16 mouse cellular contexts compared by ENCODE assay signal in the genomic region with DNA sequence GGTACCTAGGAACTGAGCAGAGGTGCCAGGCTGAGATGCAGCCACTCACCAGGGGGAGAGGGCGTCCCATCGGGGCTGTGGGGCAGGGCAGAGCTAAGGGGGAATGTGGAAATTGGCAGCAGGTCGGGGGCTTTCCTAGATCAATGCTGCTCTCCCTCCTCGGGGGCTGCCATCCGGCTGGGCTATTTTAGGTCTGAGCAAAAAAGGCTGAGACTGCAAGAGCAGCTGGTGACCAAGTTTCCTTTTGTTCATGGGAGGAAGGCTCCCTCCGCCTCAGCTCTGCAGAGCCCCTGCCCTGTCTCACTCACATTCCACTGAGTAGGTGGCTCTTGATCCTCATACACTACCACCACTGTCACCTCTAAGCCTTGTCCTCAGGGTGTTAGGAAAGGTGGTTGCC. TPM values are rescaled to one million over a fixed set of nuclear protein-coding genes. Genes with fewer than 3 reads are reported as not detected.
DNase-seq lines count a peak whose midpoint lies in the region; ATAC-seq and TF ChIP-seq lines count a peak whose summit lies in the region.
"Had no signal": no experiment of that assay in that cellular context is flagged by ENCODE, and none has a peak within 500 bp of the region (broad histone marks: within the 10 kb centered on the region; RNA-seq: fewer than 3 reads in every experiment).

No protein-coding gene starts in this region.

- H3K27ac ChIP-seq in heart, embryonic 10.5 days = peak overlapping the region; percentile 73
- peak overlapping the region; percentile 95 for H3K27ac ChIP-seq in left cerebral cortex, adult 2 months
- H3K27ac ChIP-seq in cortical plate, adult 2 months (ENCODE audit: insufficient read depth, low read length) = peak overlapping the region; percentile 68
- H3K27ac ChIP-seq in kidney, embryonic 16.5 days (ENCODE audit: low read length) = no peak overlapping the region
- H3K27ac ChIP-seq: stomach, postnatal 0 days had no signal

- DNase-seq in heart, embryonic 10.5 days (ENCODE audit: low spot score) = no peak
- no peak for DNase-seq in heart, adult 18-20 months
- no peak for DNase-seq in left cerebral cortex, adult 2 months (ENCODE audit: extremely low spot score in 1 of 2, low spot score in 2 of 2)
- no peak for DNase-seq in left cerebral cortex, adult 8-10 months (ENCODE audit: low spot score in 2 of 2)
- peak; percentile 65 for DNase-seq in right cerebral cortex, postnatal 25 days
- no peak for DNase-seq in adrenal gland, postnatal 36 days
- DNase-seq: B cell, adult 2 months; cerebellum, adult 9-10 months; gastrocnemius, postnatal 14 days; kidney, adult 18-20 months; lung, postnatal 4 days had no signal

- H3K36me3 ChIP-seq in heart, embryonic 10.5 days = peaks cover 54% of the 10 kb centered on the region
- H3K36me3 ChIP-seq in kidney, embryonic 16.5 days (ENCODE audit: insufficient read depth, low read length) = peaks cover 14% of the 10 kb centered on the region

- TF ChIP-seq POLR2A in cortical plate, adult 2 months (IDR thresholded peaks at IDR 0.05; ENCODE audit: extremely low read depth, insufficient read depth, low read length) = no peak

- H3K9ac ChIP-seq in kidney, embryonic 16.5 days (replicated peaks; ENCODE audit: low read length) = no peak overlapping the region

- no peak for TF ChIP-seq CTCF in left cerebral cortex, adult 2 months (IDR thresholded peaks at IDR 0.05)
- no peak for TF ChIP-seq CTCF in cortical plate, adult 2 months (IDR thresholded peaks at IDR 0.05; ENCODE audit: extremely low read depth, insufficient read depth, low read length)

- H3K9me3 ChIP-seq in heart, embryonic 10.5 days = no peaks in the 10 kb centered on the region
- no peaks in the 10 kb centered on the region for H3K9me3 ChIP-seq in kidney, embryonic 16.5 days (ENCODE audit: low read length)
- H3K9me3 ChIP-seq: G1E had no signal

- H3K27me3 ChIP-seq in heart, embryonic 10.5 days (ENCODE audit: insufficient read depth, poor library complexity, severe bottlenecking) = no peaks in the 10 kb centered on the region
- H3K27me3 ChIP-seq in kidney, embryonic 16.5 days (ENCODE audit: insufficient read depth, low read length) = no peaks in the 10 kb centered on the region

- intact Hi-C loops in left cerebral cortex, adult 2 months (cut with DNase I) = loop anchor here (1.0 kb wide), 1 partner anchor 14 kb away; no protein-coding TSS in a partner anchor

- WGBS in heart, embryonic 10.5 days = 31% methylated on average over 6 of the region's 6 CpGs
- WGBS in kidney, embryonic 16.5 days = 74% methylated on average over 6 of the region's 6 CpGs

- no peak for ATAC-seq in kidney, embryonic 16.5 days (ENCODE audit: low FRiP score, low TSS enrichment)
- ATAC-seq: activated CD4-positive, CD25-positive, alpha-beta regulatory T cell, adult 4 months had no signal

- peaks cover 38% of the 10 kb centered on the region for H3K4me1 ChIP-seq in heart, embryonic 10.5 days
- peaks cover 15% of the 10 kb centered on the region for H3K4me1 ChIP-seq in cortical plate, adult 2 months (ENCODE audit: control insufficient read depth, insufficient read depth, low read length)
- H3K4me1 ChIP-seq in kidney, embryonic 16.5 days (ENCODE audit: insufficient read depth, low read length) = 0 out of 2 replicates have a peak, but pooled peaks cover 4% of the 10 kb centered on the region

- no peak overlapping the region for H3K4me2 ChIP-seq in kidney, embryonic 16.5 days (replicated peaks; ENCODE audit: low read depth, low read length)

- H3K4me3 ChIP-seq in heart, embryonic 10.5 days = no peak overlapping the region; the same call in 1 of the 2 replicates
- H3K4me3 ChIP-seq in left cerebral cortex, adult 2 months = no peak overlapping the region; the same call in 1 of the 2 replicates
- no peak overlapping the region for H3K4me3 ChIP-seq in cortical plate, adult 2 months (ENCODE audit: insufficient read depth, low read length)
- no peak overlapping the region for H3K4me3 ChIP-seq in kidney, embryonic 16.5 days (ENCODE audit: low read length)

RNA-seq across cellular contexts. Expression of gene Stx1a, which starts 16.8 kb away (rescaled TPM):
- 8.5 and 8.6 TPM in 2 replicates for polyA plus RNA-seq in heart, embryonic 10.5 days (2016; fragmentation: Nextera tagmentation; extraction: Ambion mirVana)
- total RNA-seq in heart, adult 18-20 months (2021) = 1 to 10 TPM; 1.0 to 1.5 TPM
- 100 to 1,000 TPM; 340 to 346 TPM for total RNA-seq in left cerebral cortex, adult 2 months (2021)
- 100 to 1,000 TPM; 239 to 271 (median 248) TPM for total RNA-seq in left cerebral cortex, adult 8-10 months (2022)
- polyA plus RNA-seq in cortical plate, adult 2 months (2012; rRNA removed) = 545 and 568 TPM in 2 replicates
- polyA plus RNA-seq in kidney, embryonic 16.5 days (2015; fragmentation: Nextera tagmentation; extraction: Ambion mirVana) = 13.4 and 13.5 TPM in 2 replicates
- total RNA-seq in adrenal gland, postnatal 36 days (2021) = 1 to 10 TPM; 6.8 to 7.7 TPM

RNA-seq across cellular contexts. Expression of gene Dnajc30, which starts 23.9 kb away (rescaled TPM):
- polyA plus RNA-seq in heart, embryonic 10.5 days (2016; fragmentation: Nextera tagmentation; extraction: Ambion mirVana) = 24.5 and 27.6 TPM in 2 replicates
- total RNA-seq in heart, adult 18-20 months (2021) = 10 to 100 TPM; 38.4 to 44.3 TPM
- 10 to 100 TPM; 38.6 to 41.7 TPM for total RNA-seq in left cerebral cortex, adult 2 months (2021)
- total RNA-seq in left cerebral cortex, adult 8-10 months (2022) = 10 to 100 TPM; 40.1 to 43.0 (median 42.0) TPM
- 58.3 and 58.4 TPM in 2 replicates for polyA plus RNA-seq in cortical plate, adult 2 months (2012; rRNA removed)
- polyA plus RNA-seq in kidney, embryonic 16.5 days (2015; fragmentation: Nextera tagmentation; extraction: Ambion mirVana) = 33.3 and 38.7 TPM in 2 replicates
- total RNA-seq in adrenal gland, postnatal 36 days (2021) = 10 to 100 TPM; 28.1 to 34.6 TPM

RNA-seq across cellular contexts. Expression of gene Bud23, which starts 24.7 kb away (rescaled TPM):
- 99.4 and 134 TPM in 2 replicates for polyA plus RNA-seq in heart, embryonic 10.5 days (2016; fragmentation: Nextera tagmentation; extraction: Ambion mirVana)
- total RNA-seq in heart, adult 18-20 months (2021) = 10 to 100 TPM; 22.5 to 25.0 TPM
- total RNA-seq in left cerebral cortex, adult 2 months (2021) = 10 to 100 TPM; 53.4 to 57.3 TPM
- 10 to 100 TPM; 39.2 to 51.0 (median 47.5) TPM for total RNA-seq in left cerebral cortex, adult 8-10 months (2022)
- 66.6 and 82.3 TPM in 2 replicates for polyA plus RNA-seq in cortical plate, adult 2 months (2012; rRNA removed)
- polyA plus RNA-seq in kidney, embryonic 16.5 days (2015; fragmentation: Nextera tagmentation; extraction: Ambion mirVana) = 134 and 139 TPM in 2 replicates
- 10 to 100 TPM; 51.7 to 57.7 TPM for total RNA-seq in adrenal gland, postnatal 36 days (2021)

RNA-seq across cellular contexts. Expression of gene Abhd11, which starts 31.1 kb away (rescaled TPM):
- polyA plus RNA-seq in heart, embryonic 10.5 days (2016; fragmentation: Nextera tagmentation; extraction: Ambion mirVana) = 57.8 and 63.7 TPM in 2 replicates
- 10 to 100 TPM; 67.1 to 69.4 TPM for total RNA-seq in heart, adult 18-20 months (2021)
- 10 to 100 TPM; 31.3 to 39.3 TPM for total RNA-seq in left cerebral cortex, adult 2 months (2021)
- 10 to 100 TPM; 35.2 to 39.9 (median 36.7) TPM for total RNA-seq in left cerebral cortex, adult 8-10 months (2022)
- polyA plus RNA-seq in cortical plate, adult 2 months (2012; rRNA removed) = 78.3 and 80.1 TPM in 2 replicates
- 81.1 and 81.9 TPM in 2 replicates for polyA plus RNA-seq in kidney, embryonic 16.5 days (2015; fragmentation: Nextera tagmentation; extraction: Ambion mirVana)
- total RNA-seq in adrenal gland, postnatal 36 days (2021) = 10 to 100 TPM; 45.4 to 55.3 TPM

RNA-seq across cellular contexts. Expression of gene Vps37d, which starts 38.0 kb away (rescaled TPM):
- 2.4 and 7.1 TPM in 2 replicates for polyA plus RNA-seq in heart, embryonic 10.5 days (2016; fragmentation: Nextera tagmentation; extraction: Ambion mirVana)
- total RNA-seq in heart, adult 18-20 months (2021) = under 1 TPM; 0.17 to 0.36 TPM
- total RNA-seq in left cerebral cortex, adult 2 months (2021) = 10 to 100 TPM; 26.8 to 30.8 TPM
- total RNA-seq in left cerebral cortex, adult 8-10 months (2022) = 10 to 100 TPM; 29.0 to 31.4 (median 29.7) TPM
- polyA plus RNA-seq in cortical plate, adult 2 months (2012; rRNA removed) = 26.6 and 29.4 TPM in 2 replicates
- 7.6 and 8.6 TPM in 2 replicates for polyA plus RNA-seq in kidney, embryonic 16.5 days (2015; fragmentation: Nextera tagmentation; extraction: Ambion mirVana)
- 1 to 10 TPM; 1.8 to 3.7 TPM for total RNA-seq in adrenal gland, postnatal 36 days (2021)
- total RNA-seq: G1E had no signal
- polyA plus RNA-seq: activated CD4-positive, CD25-positive, alpha-beta regulatory T cell, adult 4 months had no signal

Comparison
In these comparisons a context has a peak if more than half of its experiments do, and no peak if none do; other contexts are left out.
1. RNA of gene Stx1a, which starts 16.8 kb away (total RNA-seq): 340 to 346 TPM in left cerebral cortex, adult 2 months and 239 to 271 TPM in left cerebral cortex, adult 8-10 months; 6.8 to 7.7 TPM in adrenal gland, postnatal 36 days and 1.0 to 1.5 TPM in heart, adult 18-20 months; every median in the first group is over 10 times any median in the second.